Mouse (Mus musculus): ENCODE data around the gene Lce1d. TPM values are rescaled to one million over a fixed set of nuclear protein-coding genes. Genes with fewer than 3 reads are reported as not detected.

Gene Lce1d
- total RNA-seq (2015; ENCODE audit: low replicate concordance) (not detected in 2 replicates), total RNA-seq (2017; ENCODE audit: low replicate concordance) (not detected in 2 replicates)

GRCm38 (mm10) chr3:92687110-92687509 lies at the start of gene Lce1d:
Gene Lce1d, minus strand, starts transcription at chr3:92687210.
- ATAC-seq (replicated peaks; ENCODE audit: low FRiP score, poor library complexity, severe bottlenecking), result no peak

- no peak for ATAC-seq (replicated peaks; ENCODE audit: low FRiP score, poor library complexity, severe bottlenecking)
Measured at GRCm38 (mm10) chr3:92722631-92723030, 35.6 kb upstream of the Lce1d start.

- no peak for ATAC-seq (replicated peaks; ENCODE audit: low FRiP score, poor library complexity, severe bottlenecking)
Measured at GRCm38 (mm10) chr3:92720250-92720649, 33.2 kb upstream of the Lce1d start, which contains the start of gene Lce1f. Gene Lce1f, minus strand, starts transcription at chr3:92720350.

- ATAC-seq (replicated peaks; ENCODE audit: low FRiP score, poor library complexity, severe bottlenecking), result no peak
Measured at GRCm38 (mm10) chr3:92715122-92715521, 28.1 kb upstream of the Lce1d start.

GRCm38 (mm10) chr3:92708974-92709373 lies 22.0 kb upstream of the Lce1d start, which contains the start of gene Lce1e:
Gene Lce1e, minus strand, starts transcription at chr3:92709074.
- no peak for ATAC-seq (replicated peaks; ENCODE audit: low FRiP score, poor library complexity, severe bottlenecking)

- ATAC-seq (replicated peaks; ENCODE audit: low FRiP score, poor library complexity, severe bottlenecking), result no peak
Measured at GRCm38 (mm10) chr3:92694613-92695012, 7.6 kb upstream of the Lce1d start.

- no peak for ATAC-seq (replicated peaks; ENCODE audit: low FRiP score, poor library complexity, severe bottlenecking)
Measured at GRCm38 (mm10) chr3:92691688-92692087, 4.7 kb upstream of the Lce1d start.

GRCm38 (mm10) chr3:92689154-92689553 lies 2.1 kb upstream of the Lce1d start:
- peak; percentile 88 for ATAC-seq (replicated peaks; ENCODE audit: low FRiP score, poor library complexity, severe bottlenecking)

GRCm38 (mm10) chr3:92678947-92679346 lies 8.1 kb downstream of the Lce1d start, which contains the start of gene Lce1c:
Gene Lce1c, plus strand, starts transcription at chr3:92679247.
- no peak for ATAC-seq (replicated peaks; ENCODE audit: low FRiP score, poor library complexity, severe bottlenecking)

- ATAC-seq (replicated peaks; ENCODE audit: low FRiP score, poor library complexity, severe bottlenecking), result no peak
Measured at GRCm38 (mm10) chr3:92670215-92670614, 16.8 kb downstream of the Lce1d start, which contains the start of gene Lce1a2. Gene Lce1a2, minus strand, starts transcription at chr3:92670315.

GRCm38 (mm10) chr3:92656826-92657225 lies 30.2 kb downstream of the Lce1d start, which contains the start of gene Lce1b:
Gene Lce1b, minus strand, starts transcription at chr3:92656926.
- ATAC-seq (replicated peaks; ENCODE audit: low FRiP score, poor library complexity, severe bottlenecking), result no peak

GRCm38 (mm10) chr3:92648207-92648606 lies 38.8 kb downstream of the Lce1d start, which contains the start of gene Lce1a1:
Gene Lce1a1, minus strand, starts transcription at chr3:92648307.
- ATAC-seq (replicated peaks; ENCODE audit: low FRiP score, poor library complexity, severe bottlenecking), result no peak

- ATAC-seq (replicated peaks; ENCODE audit: low FRiP score, poor library complexity, severe bottlenecking), result no peak
Measured at GRCm38 (mm10) chr3:92639854-92640253, 47.2 kb downstream of the Lce1d start.

GRCm38 (mm10) chr3:92638653-92638991 lies 48.4 kb downstream of the Lce1d start:
- no peak for ATAC-seq (replicated peaks; ENCODE audit: low FRiP score, poor library complexity, severe bottlenecking)

- ATAC-seq (replicated peaks; ENCODE audit: low FRiP score, poor library complexity, severe bottlenecking), result no peak
Measured at GRCm38 (mm10) chr3:92637745-92638652, 49.0 kb downstream of the Lce1d start.

Other genes starting within 250 kb of the Lce1d start
- not detected in 2 replicates for gene Sprr1b, start 248.4 kb downstream of the Lce1d start, total RNA-seq (2015; ENCODE audit: low replicate concordance)
- gene Sprr1b, start 248.4 kb downstream of the Lce1d start, total RNA-seq (2017; ENCODE audit: low replicate concordance), result not detected in 2 replicates
- gene Sprr3, start 228.5 kb downstream of the Lce1d start, total RNA-seq (2015; ENCODE audit: low replicate concordance), result not detected in 2 replicates
- gene Sprr3, start 228.5 kb downstream of the Lce1d start, total RNA-seq (2017; ENCODE audit: low replicate concordance), result not detected in 2 replicates
- not detected in 2 replicates for gene Sprr1a, start 201.3 kb downstream of the Lce1d start, total RNA-seq (2015; ENCODE audit: low replicate concordance)
- gene Sprr1a, start 201.3 kb downstream of the Lce1d start, total RNA-seq (2017; ENCODE audit: low replicate concordance), result not detected in 2 replicates
- gene Sprr4, start 186.7 kb downstream of the Lce1d start, total RNA-seq (2015; ENCODE audit: low replicate concordance), result not detected in 2 replicates
- not detected in 2 replicates for gene Sprr4, start 186.7 kb downstream of the Lce1d start, total RNA-seq (2017; ENCODE audit: low replicate concordance)
- not detected in 2 replicates for gene 2310046K23Rik, start 152.7 kb downstream of the Lce1d start, total RNA-seq (2015; ENCODE audit: low replicate concordance)
- gene 2310046K23Rik, start 152.7 kb downstream of the Lce1d start, total RNA-seq (2017; ENCODE audit: low replicate concordance), result not detected in 2 replicates
- not detected in 2 replicates for gene Ivl, start 113.5 kb downstream of the Lce1d start, total RNA-seq (2015; ENCODE audit: low replicate concordance)
- gene Ivl, start 113.5 kb downstream of the Lce1d start, total RNA-seq (2017; ENCODE audit: low replicate concordance), result 0.39 TPM in 1 of 2 replicates, not detected in the other
- gene Smcp, start 98.2 kb downstream of the Lce1d start, total RNA-seq (2015; ENCODE audit: low replicate concordance), result not detected in 2 replicates
- gene Smcp, start 98.2 kb downstream of the Lce1d start, total RNA-seq (2017; ENCODE audit: low replicate concordance), result not detected in 2 replicates
- gene 2210017I01Rik, start 79.7 kb downstream of the Lce1d start, total RNA-seq (2015; ENCODE audit: low replicate concordance), result not detected in 2 replicates
- gene 2210017I01Rik, start 79.7 kb downstream of the Lce1d start, total RNA-seq (2017; ENCODE audit: low replicate concordance), result not detected in 2 replicates
- gene Lce6a, start 65.5 kb downstream of the Lce1d start, total RNA-seq (2015; ENCODE audit: low replicate concordance), result not detected in 2 replicates
- gene Lce6a, start 65.5 kb downstream of the Lce1d start, total RNA-seq (2017; ENCODE audit: low replicate concordance), result not detected in 2 replicates
- not detected in 2 replicates for gene Lce1a1, start 38.9 kb downstream of the Lce1d start, total RNA-seq (2015; ENCODE audit: low replicate concordance)
- gene Lce1a1, start 38.9 kb downstream of the Lce1d start, total RNA-seq (2017; ENCODE audit: low replicate concordance), result not detected in 2 replicates
- not detected in 2 replicates for gene Lce1b, start 30.3 kb downstream of the Lce1d start, total RNA-seq (2015; ENCODE audit: low replicate concordance)
- gene Lce1b, start 30.3 kb downstream of the Lce1d start, total RNA-seq (2017; ENCODE audit: low replicate concordance), result not detected in 2 replicates
- not detected in 2 replicates for gene Lce1a2, start 16.9 kb downstream of the Lce1d start, total RNA-seq (2015; ENCODE audit: low replicate concordance)
- not detected in 2 replicates for gene Lce1a2, start 16.9 kb downstream of the Lce1d start, total RNA-seq (2017; ENCODE audit: low replicate concordance)
- gene Lce1c, start 8.0 kb downstream of the Lce1d start, total RNA-seq (2015; ENCODE audit: low replicate concordance), result not detected in 2 replicates
- gene Lce1c, start 8.0 kb downstream of the Lce1d start, total RNA-seq (2017; ENCODE audit: low replicate concordance), result not detected in 2 replicates
- gene Lce1e, start 21.9 kb upstream of the Lce1d start, total RNA-seq (2015; ENCODE audit: low replicate concordance), result not detected in 2 replicates
- gene Lce1e, start 21.9 kb upstream of the Lce1d start, total RNA-seq (2017; ENCODE audit: low replicate concordance), result not detected in 2 replicates
- gene Lce1f, start 33.1 kb upstream of the Lce1d start, total RNA-seq (2015; ENCODE audit: low replicate concordance), result not detected in 2 replicates
- gene Lce1f, start 33.1 kb upstream of the Lce1d start, total RNA-seq (2017; ENCODE audit: low replicate concordance), result not detected in 2 replicates
- gene Gm38119, start 51.9 kb upstream of the Lce1d start, total RNA-seq (2015; ENCODE audit: low replicate concordance), result not detected in 2 replicates
- not detected in 2 replicates for gene Gm38119, start 51.9 kb upstream of the Lce1d start, total RNA-seq (2017; ENCODE audit: low replicate concordance)
- gene Lce1g, start 65.1 kb upstream of the Lce1d start, total RNA-seq (2015; ENCODE audit: low replicate concordance), result not detected in 2 replicates
- not detected in 2 replicates for gene Lce1g, start 65.1 kb upstream of the Lce1d start, total RNA-seq (2017; ENCODE audit: low replicate concordance)
- not detected in 2 replicates for gene Lce1h, start 77.9 kb upstream of the Lce1d start, total RNA-seq (2015; ENCODE audit: low replicate concordance)
- gene Lce1h, start 77.9 kb upstream of the Lce1d start, total RNA-seq (2017; ENCODE audit: low replicate concordance), result not detected in 2 replicates
- not detected in 2 replicates for gene Lce1i, start 91.7 kb upstream of the Lce1d start, total RNA-seq (2015; ENCODE audit: low replicate concordance)
- not detected in 2 replicates for gene Lce1i, start 91.7 kb upstream of the Lce1d start, total RNA-seq (2017; ENCODE audit: low replicate concordance)
- gene Lce1j, start 103.3 kb upstream of the Lce1d start, total RNA-seq (2015; ENCODE audit: low replicate concordance), result not detected in 2 replicates
- gene Lce1j, start 103.3 kb upstream of the Lce1d start, total RNA-seq (2017; ENCODE audit: low replicate concordance), result not detected in 2 replicates
- not detected in 2 replicates for gene Lce1k, start 120.7 kb upstream of the Lce1d start, total RNA-seq (2015; ENCODE audit: low replicate concordance)
- not detected in 2 replicates for gene Lce1k, start 120.7 kb upstream of the Lce1d start, total RNA-seq (2017; ENCODE audit: low replicate concordance)
- not detected in 2 replicates for gene Kprp, start 140.0 kb upstream of the Lce1d start, total RNA-seq (2015; ENCODE audit: low replicate concordance)
- gene Kprp, start 140.0 kb upstream of the Lce1d start, total RNA-seq (2017; ENCODE audit: low replicate concordance), result not detected in 2 replicates
- not detected in 2 replicates for gene Lce1l, start 164.1 kb upstream of the Lce1d start, total RNA-seq (2015; ENCODE audit: low replicate concordance)
- gene Lce1l, start 164.1 kb upstream of the Lce1d start, total RNA-seq (2017; ENCODE audit: low replicate concordance), result not detected in 2 replicates
- not detected in 2 replicates for gene 2310050C09Rik, start 183.0 kb upstream of the Lce1d start, total RNA-seq (2015; ENCODE audit: low replicate concordance)
- not detected in 2 replicates for gene 2310050C09Rik, start 183.0 kb upstream of the Lce1d start, total RNA-seq (2017; ENCODE audit: low replicate concordance)
- gene Lce3a, start 239.0 kb upstream of the Lce1d start, total RNA-seq (2015; ENCODE audit: low replicate concordance), result not detected in 2 replicates
- not detected in 2 replicates for gene Lce3a, start 239.0 kb upstream of the Lce1d start, total RNA-seq (2017; ENCODE audit: low replicate concordance)
- gene Lce3b, start 245.8 kb upstream of the Lce1d start, total RNA-seq (2015; ENCODE audit: low replicate concordance), result not detected in 2 replicates
- gene Lce3b, start 245.8 kb upstream of the Lce1d start, total RNA-seq (2017; ENCODE audit: low replicate concordance), result not detected in 2 replicates